Mouse (Mus musculus): ENCODE measurements at regions not wholly inside any gene's neighbourhood (a gene's known extent, or its start where the extent isn't known, plus 50 kb on each side); places are given as distances from the start of the nearest gene placed in this dataset.

DNA sequence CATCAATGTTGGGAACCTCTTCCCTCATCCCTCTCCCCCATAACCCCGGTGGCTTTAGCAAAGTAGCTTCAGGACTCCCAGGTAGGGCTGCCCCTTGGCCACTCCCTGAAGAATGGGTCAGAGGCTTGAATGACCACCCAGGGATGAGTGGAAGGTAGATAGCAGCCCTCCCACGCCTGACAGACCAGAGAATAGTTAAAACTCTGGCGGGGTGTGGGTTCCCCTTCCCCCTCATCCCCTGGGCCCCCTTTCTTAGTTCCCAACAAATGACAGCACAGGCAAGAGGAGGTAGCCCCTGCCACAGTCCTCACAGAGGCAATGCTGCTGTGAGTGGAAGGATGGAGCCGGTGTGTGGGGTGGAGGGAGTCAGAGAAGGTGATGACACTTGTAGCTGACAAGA is 186.2 kb downstream of the Xxylt1 start:
- no peak for ATAC-seq (replicated peaks in 1 of 2; ENCODE audit: insufficient read depth in 1 of 2, low FRiP score in 2 of 2, low TSS enrichment in 1 of 2, low read depth in 1 of 2, poor library complexity in 2 of 2, severe bottlenecking in 2 of 2)

DNA sequence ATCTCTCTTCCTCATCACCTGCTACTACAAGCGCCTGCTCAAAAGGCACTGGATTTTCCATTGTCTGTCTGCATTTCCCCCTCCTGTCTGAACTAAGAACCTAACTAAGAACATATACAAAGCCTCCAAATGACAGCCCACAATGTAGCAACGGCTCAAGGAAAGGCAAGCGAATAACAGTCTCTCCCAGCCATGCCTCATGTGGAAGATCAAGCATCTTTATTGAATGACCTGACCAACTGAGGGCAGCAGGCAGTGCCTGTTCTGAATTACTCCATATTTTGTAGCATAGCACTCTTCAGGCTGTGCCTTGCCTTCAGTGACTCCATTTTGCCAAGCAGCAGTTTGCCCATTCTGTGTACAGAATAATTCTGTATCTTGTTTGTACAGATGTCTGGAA is 183.9 kb downstream of the Xxylt1 start:
- ATAC-seq (replicated peaks in 1 of 2; ENCODE audit: insufficient read depth in 1 of 2, low FRiP score in 2 of 2, low TSS enrichment in 1 of 2, low read depth in 1 of 2, poor library complexity in 2 of 2, severe bottlenecking in 2 of 2) = no peak

DNA sequence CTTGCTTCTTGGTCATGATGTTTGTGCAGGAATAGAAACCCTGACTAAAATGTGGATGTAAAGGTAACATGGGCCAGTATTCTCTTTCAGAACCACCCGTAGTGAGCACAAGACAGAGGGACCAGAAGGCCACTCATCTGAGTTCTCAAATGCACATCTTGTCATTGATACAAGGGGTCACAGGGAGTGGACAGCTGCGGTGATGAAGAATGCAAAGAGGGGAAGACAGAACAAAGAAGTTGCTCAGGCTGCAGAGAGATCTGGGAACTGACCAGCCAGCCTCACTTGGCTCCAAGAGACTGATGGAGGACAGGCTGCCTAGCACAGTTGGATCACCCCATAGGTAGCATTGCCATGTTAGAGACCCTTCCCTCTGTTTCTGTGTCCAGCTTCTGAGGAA is 181.1 kb downstream of the Xxylt1 start:
- ATAC-seq (replicated peaks in 1 of 2; ENCODE audit: insufficient read depth in 1 of 2, low FRiP score in 2 of 2, low TSS enrichment in 1 of 2, low read depth in 1 of 2, poor library complexity in 2 of 2, severe bottlenecking in 2 of 2) = no peak

DNA sequence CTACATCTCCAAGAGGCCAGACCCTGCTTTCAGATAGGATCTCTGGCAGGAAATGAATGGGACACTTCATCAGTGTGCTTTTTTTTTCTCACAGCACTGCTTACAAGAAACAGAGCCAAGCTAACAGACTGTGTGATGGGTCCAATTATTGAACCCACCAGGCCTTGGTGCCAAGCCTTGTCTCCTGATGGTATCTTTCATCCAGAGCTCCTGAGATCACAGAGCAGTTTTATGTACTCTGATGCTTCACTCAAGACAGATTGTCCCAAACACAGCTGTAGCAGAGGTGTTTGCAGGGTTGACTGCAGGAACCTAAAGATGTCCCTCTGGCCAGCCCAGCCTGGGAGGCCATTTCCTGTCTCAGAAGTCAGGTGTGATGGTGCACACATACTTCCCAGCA is 179.9 kb downstream of the Xxylt1 start:
- no peak for ATAC-seq (replicated peaks in 1 of 2; ENCODE audit: insufficient read depth in 1 of 2, low FRiP score in 2 of 2, low TSS enrichment in 1 of 2, low read depth in 1 of 2, poor library complexity in 2 of 2, severe bottlenecking in 2 of 2)
